Mouse (Mus musculus) spleen, postnatal 0 days (tissue): Measurements from ENCODE around the gene Zfp286. TPM values are rescaled to one million over a fixed set of nuclear protein-coding genes. Genes with fewer than 3 reads are reported as not detected.

ENCODE experiments used
- polyA plus RNA-seq: library from polyadenylated mRNA; unstranded; fragments of >200 nt; fragmentation: Nextera tagmentation; extraction: Ambion mirVana; gene quantifications from 2 replicates; pipeline ENCODE4 v1.2.1, GENCODE M21; 2015

Gene Zfp286
- 1.7 and 3.2 TPM in 2 replicates for polyA plus RNA-seq

GRCm38 (mm10) chr11:62788935-62789616 lies at the start of gene Zfp286:
TSS of gene Zfp286 (minus strand) at chr11:62789462.

GRCm38 (mm10) chr11:62820059-62820541 lies 30.8 kb upstream of the Zfp286 start, which contains the start of gene Trim16:
TSS of gene Trim16 (plus strand) at chr11:62820231.

GRCm38 (mm10) chr11:62752780-62753179 lies 36.5 kb downstream of the Zfp286 start, which contains the start of gene Gm10428:
TSS of gene Gm10428 (plus strand) at chr11:62753100.

GRCm38 (mm10) chr11:62731311-62732021 lies 57.8 kb downstream of the Zfp286 start, which contains the start of gene Zfp287:
TSS of gene Zfp287 (minus strand) at chr11:62731905.

Other genes starting within 250 kb of the Zfp286 start
- 1,727 and 1,843 TPM in 2 replicates for gene Ubb, start 238.3 kb downstream of the Zfp286 start, polyA plus RNA-seq
- gene Trpv2, start 215.0 kb downstream of the Zfp286 start, polyA plus RNA-seq = 12.1 and 13.7 TPM in 2 replicates
- gene Lrrc75a, start 140.9 kb downstream of the Zfp286 start, polyA plus RNA-seq = 4.4 and 5.0 TPM in 2 replicates
- 17.5 and 24.3 TPM in 2 replicates for gene Mmgt2, start 140.8 kb downstream of the Zfp286 start, polyA plus RNA-seq
- 1.5 and 1.7 TPM in 2 replicates for gene Zfp287, start 57.6 kb downstream of the Zfp286 start, polyA plus RNA-seq
- not detected in 2 replicates for gene Gm10428, start 36.4 kb downstream of the Zfp286 start, polyA plus RNA-seq
- 2.7 and 3.0 TPM in 2 replicates for gene Trim16, start 30.8 kb upstream of the Zfp286 start, polyA plus RNA-seq
- gene Fbxw10, start 57.6 kb upstream of the Zfp286 start, polyA plus RNA-seq = 0.29 and 0.41 TPM in 2 replicates
- gene Tvp23b, start 90.0 kb upstream of the Zfp286 start, polyA plus RNA-seq = 30.9 and 37.4 TPM in 2 replicates
- not detected in 2 replicates for gene Cdrt4, start 161.7 kb upstream of the Zfp286 start, polyA plus RNA-seq